Comparison of ENCODE assay signal across 7 mouse cellular contexts in the genomic region with DNA sequence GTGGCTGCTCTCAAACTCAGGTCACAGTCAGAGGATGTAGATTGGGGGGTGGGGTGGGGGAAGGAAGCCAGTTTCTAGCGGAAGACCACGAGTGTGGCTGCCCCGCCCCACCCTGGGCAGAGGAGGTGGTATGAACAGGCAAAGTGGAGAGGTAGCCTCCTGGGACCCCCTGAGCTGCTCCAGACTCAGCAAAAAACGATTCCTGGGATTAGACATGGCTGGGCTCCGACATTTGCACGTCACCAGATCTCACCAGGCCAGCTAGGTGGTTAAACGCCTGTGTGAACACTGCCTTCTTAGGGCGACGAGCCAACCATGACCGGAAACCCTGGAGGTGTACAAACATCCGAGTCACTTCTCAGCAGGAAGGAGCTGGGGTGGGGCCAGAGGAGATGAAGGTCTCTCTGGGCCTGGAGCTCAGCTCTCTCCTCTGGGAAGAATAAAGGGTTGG. TPM values are rescaled to one million over a fixed set of nuclear protein-coding genes. Genes with fewer than 3 reads are reported as not detected.
DNase-seq lines count a peak whose midpoint lies in the region; ATAC-seq and TF ChIP-seq lines count a peak whose summit lies in the region.

No protein-coding gene starts in this region.

- peak overlapping the region; percentile 42 for H3K4me2 ChIP-seq in kidney, embryonic 15.5 days

- peak; percentile 76 for ATAC-seq in kidney, embryonic 15.5 days (replicated peaks; ENCODE audit: low FRiP score)

- peak; percentile 87 for DNase-seq in CD4-positive helper T cell, adult 2 months (ENCODE audit: low read depth, low spot score)
- DNase-seq in heart, adult 8-10 months (ENCODE audit: low spot score): peak; percentile 80
- peak; percentile 92 for DNase-seq in lung, postnatal 36 days
- DNase-seq in thymus, postnatal 4 days: peak; percentile 83
- no peak for DNase-seq in left cerebral cortex, adult 11 months (ENCODE audit: low spot score)

- no peak for TF ChIP-seq CTCF in ES-Bruce4 (IDR thresholded peaks at IDR 0.05; ENCODE audit: low read depth, low read length)

- H3K27me3 ChIP-seq in ES-Bruce4 (ENCODE audit: control insufficient read depth, insufficient read depth, low read length, poor library complexity, severe bottlenecking): no peaks in the 10 kb centered on the region
- H3K27me3 ChIP-seq in kidney, embryonic 15.5 days: no peaks in the 10 kb centered on the region

- peaks cover 16% of the 10 kb centered on the region for H3K4me1 ChIP-seq in ES-Bruce4 (ENCODE audit: control insufficient read depth, insufficient read depth, low read length)
- peaks cover 49% of the 10 kb centered on the region for H3K4me1 ChIP-seq in kidney, embryonic 15.5 days

- 35% methylated on average over 11 of the region's 11 CpGs for WGBS in kidney, embryonic 15.5 days

- no peak for TF ChIP-seq POLR2A in ES-Bruce4 (IDR thresholded peaks at IDR 0.05; ENCODE audit: insufficient read depth, low read length)

- H3K9me3 ChIP-seq in ES-Bruce4 (replicated peaks; ENCODE audit: control insufficient read depth, insufficient read depth, low read length, poor library complexity, severe bottlenecking): no peaks in the 10 kb centered on the region
- no peaks in the 10 kb centered on the region for H3K9me3 ChIP-seq in kidney, embryonic 15.5 days (replicated peaks)

- H3K27ac ChIP-seq in ES-Bruce4 (ENCODE audit: insufficient read depth, low read length): peak overlapping the region; percentile 65
- peak overlapping the region; percentile 87 for H3K27ac ChIP-seq in kidney, embryonic 15.5 days

- no peak for TF ChIP-seq EP300 in ES-Bruce4 (IDR thresholded peaks at IDR 0.05; ENCODE audit: insufficient read depth, low read depth, low read length)

- 0 out of 2 replicates have a peak, but pooled peaks cover 3% of the 10 kb centered on the region for H3K36me3 ChIP-seq in ES-Bruce4 (ENCODE audit: control insufficient read depth, insufficient read depth, low read length, poor library complexity, severe bottlenecking)
- peaks cover 34% of the 10 kb centered on the region for H3K36me3 ChIP-seq in kidney, embryonic 15.5 days

- H3K4me3 ChIP-seq in ES-Bruce4 (ENCODE audit: low read depth, low read length): no peak overlapping the region
- H3K4me3 ChIP-seq in kidney, embryonic 15.5 days (replicated peaks): no peak overlapping the region

- H3K9ac ChIP-seq in ES-Bruce4 (ENCODE audit: low read depth, poor library complexity, severe bottlenecking): no peak overlapping the region; the same call in 1 of the 2 replicates
- no peak overlapping the region for H3K9ac ChIP-seq in kidney, embryonic 15.5 days

RNA-seq across cellular contexts. Expression of a gene that starts 23.7 kb away (rescaled TPM):
- polyA plus RNA-seq in ES-Bruce4 (2011; ENCODE audit: insufficient read depth, insufficient read length, low read depth, missing spikeins): 250 and 292 TPM in 2 replicates
- 1 to 10 TPM in 3 of 4 experiments, under 1 TPM in 1; 0.88 to 1.6 (median 1.1) TPM for total RNA-seq in heart, adult 8-10 months (2022)
- polyA plus RNA-seq in kidney, embryonic 15.5 days (2015; fragmentation: Nextera tagmentation; extraction: Ambion mirVana): 9.8 and 13.3 TPM in 2 replicates

RNA-seq across cellular contexts. Expression of a gene that starts 24.3 kb away (rescaled TPM):
- polyA plus RNA-seq in ES-Bruce4 (2011; ENCODE audit: insufficient read depth, insufficient read length, low read depth, missing spikeins): 34.4 and 43.8 TPM in 2 replicates
- 10 to 100 TPM; 16.1 to 24.3 (median 22.1) TPM for total RNA-seq in heart, adult 8-10 months (2022)
- polyA plus RNA-seq in kidney, embryonic 15.5 days (2015; fragmentation: Nextera tagmentation; extraction: Ambion mirVana): 2.5 and 3.8 TPM in 2 replicates

RNA-seq across cellular contexts. Expression of a gene that starts 41.5 kb away (rescaled TPM):
- polyA plus RNA-seq in ES-Bruce4 (2011; ENCODE audit: insufficient read depth, insufficient read length, low read depth, missing spikeins): 22.2 and 24.3 TPM in 2 replicates
- 1 to 10 TPM; 7.2 to 8.1 (median 8.1) TPM for total RNA-seq in heart, adult 8-10 months (2022)
- 19.8 and 20.3 TPM in 2 replicates for polyA plus RNA-seq in kidney, embryonic 15.5 days (2015; fragmentation: Nextera tagmentation; extraction: Ambion mirVana)

RNA-seq across cellular contexts. Expression of a gene that starts 46.8 kb away (rescaled TPM):
- 12.8 and 15.2 TPM in 2 replicates for polyA plus RNA-seq in ES-Bruce4 (2011; ENCODE audit: insufficient read depth, insufficient read length, low read depth, missing spikeins)
- total RNA-seq in heart, adult 8-10 months (2022): 10 to 100 TPM in 3 of 4 experiments, 1 to 10 TPM in 1; 9.2 to 13.8 (median 13.2) TPM
- 19.9 and 20.2 TPM in 2 replicates for polyA plus RNA-seq in kidney, embryonic 15.5 days (2015; fragmentation: Nextera tagmentation; extraction: Ambion mirVana)

RNA-seq across cellular contexts. Expression of a gene that starts 51.1 kb away (rescaled TPM):
- polyA plus RNA-seq in ES-Bruce4 (2011; ENCODE audit: insufficient read depth, insufficient read length, low read depth, missing spikeins): 3.9 and 7.9 TPM in 2 replicates
- total RNA-seq in heart, adult 8-10 months (2022): 1 to 10 TPM; 3.0 to 4.6 (median 3.7) TPM
- polyA plus RNA-seq in kidney, embryonic 15.5 days (2015; fragmentation: Nextera tagmentation; extraction: Ambion mirVana): 7.4 and 7.8 TPM in 2 replicates

Comparison
In these comparisons a context has a peak if more than half of its experiments do, and no peak if none do; other contexts are left out.
1. RNA of a gene that starts 23.7 kb away (polyA plus RNA-seq): 250 to 292 TPM in ES-Bruce4; 9.8 to 13.3 TPM in kidney, embryonic 15.5 days; every median in the first group is over 10 times any median in the second.